In genomic region chr6:71486226-71486625, GRCm38 (mm10) we compare ENCODE assay signal across 18 mouse cellular contexts.
"Had no signal": no experiment of that assay in that cellular context is flagged by ENCODE, and none has a peak within 500 bp of the region (broad histone marks: within the 10 kb centered on the region; RNA-seq: fewer than 3 reads in every experiment).

No protein-coding gene starts in this region.

- H3K9ac ChIP-seq: lung, embryonic 14.5 days; midbrain, embryonic 12.5 days; neural tube, embryonic 13.5 days; neural tube, embryonic 15.5 days had no signal

- H3K27me3 ChIP-seq: midbrain, embryonic 12.5 days; neural tube, embryonic 13.5 days; neural tube, embryonic 15.5 days had no signal

- H3K4me1 ChIP-seq: midbrain, embryonic 12.5 days; neural tube, embryonic 13.5 days; neural tube, embryonic 15.5 days had no signal

- H3K36me3 ChIP-seq: midbrain, embryonic 12.5 days; neural tube, embryonic 13.5 days; neural tube, embryonic 15.5 days had no signal

- ATAC-seq: midbrain, embryonic 16.5 days had no signal

- H3K4me2 ChIP-seq: lung, embryonic 14.5 days; midbrain, embryonic 12.5 days; neural tube, embryonic 13.5 days; neural tube, embryonic 15.5 days had no signal

- H3K4me3 ChIP-seq: midbrain, embryonic 12.5 days; myocyte; neural tube, embryonic 13.5 days; neural tube, embryonic 15.5 days had no signal

- DNase-seq: lung, adult 18-20 months; lung, embryonic 14.5 days; lung, postnatal 10 days; lung, postnatal 4 days; midbrain, embryonic 14.5 days; retina, postnatal 1 day; right cerebral cortex, adult 18-20 months; right cerebral cortex, postnatal 25 days; right cerebral cortex, postnatal 4 days; spleen, adult 18-20 months; thymus, adult 18-20 months; thymus, postnatal 14 days; thymus, postnatal 36 days had no signal

- H3K9me3 ChIP-seq: midbrain, embryonic 12.5 days; neural tube, embryonic 13.5 days; neural tube, embryonic 15.5 days had no signal

- H3K27ac ChIP-seq: midbrain, embryonic 12.5 days; neural tube, embryonic 13.5 days; neural tube, embryonic 15.5 days had no signal
